ENCODE assay signal across 10 mouse cellular contexts in the genomic region with DNA sequence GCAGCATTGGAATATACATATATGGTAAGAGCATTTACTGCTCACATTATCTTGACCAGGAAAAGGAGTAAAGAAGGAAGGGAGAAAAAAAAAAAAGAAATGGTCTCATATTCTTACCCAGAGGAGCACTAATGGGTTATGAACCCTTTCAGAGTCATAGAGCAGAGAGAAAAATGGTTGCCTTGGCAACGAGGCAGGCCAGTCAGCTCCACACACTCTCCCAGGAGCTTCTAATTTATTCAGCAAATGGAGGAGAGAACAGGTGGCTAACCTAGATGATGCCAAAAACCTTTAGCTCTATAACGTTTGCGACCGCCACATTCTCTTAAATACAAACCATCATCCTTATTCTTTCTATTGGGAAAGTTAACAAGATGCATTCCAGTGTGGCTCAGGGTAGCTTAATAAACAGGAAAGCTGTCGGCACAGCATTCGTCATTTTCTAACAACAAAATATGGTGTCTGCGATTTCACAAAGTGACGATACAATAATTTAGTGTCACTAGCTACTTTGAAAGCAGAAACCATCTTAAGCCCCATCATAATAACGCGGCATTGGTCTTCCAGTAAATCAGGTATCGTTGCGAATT.
DNase-seq lines count a peak whose midpoint lies in the region; ATAC-seq and TF ChIP-seq lines count a peak whose summit lies in the region.
"Had no signal": no experiment of that assay in that cellular context is flagged by ENCODE, and none has a peak within 500 bp of the region (broad histone marks: within the 10 kb centered on the region; RNA-seq: fewer than 3 reads in every experiment).

No protein-coding gene starts in this region.

- no peak overlapping the region for H3K9ac ChIP-seq in embryonic facial prominence, embryonic 11.5 days (replicated peaks; ENCODE audit: low read length)
- no peak overlapping the region for H3K9ac ChIP-seq in forebrain, embryonic 13.5 days
- peak overlapping the region; percentile 33; the same call in 1 of the 2 replicates for H3K9ac ChIP-seq in midbrain, postnatal 0 days (replicated peaks; ENCODE audit: low read length, poor library complexity, severe bottlenecking)
- H3K9ac ChIP-seq: liver, embryonic 14.5 days had no signal

- 83% methylated on average over 12 of the region's 12 CpGs for WGBS in embryonic facial prominence, embryonic 11.5 days
- 91% methylated on average over 12 of the region's 12 CpGs for WGBS in embryonic facial prominence, embryonic 10.5 days
- WGBS in forebrain, embryonic 13.5 days = 64% methylated on average over 12 of the region's 12 CpGs
- 37% methylated on average over 12 of the region's 12 CpGs for WGBS in midbrain, postnatal 0 days

- peak; percentile 19 for DNase-seq in embryonic facial prominence, embryonic 11.5 days (ENCODE audit: low spot score)
- no peak for DNase-seq in embryonic facial prominence, embryonic 10.5 days (ENCODE audit: low spot score)
- DNase-seq in layer of hippocampus, adult 9-11 months = peak; percentile 79
- peak; percentile 92 for DNase-seq in midbrain, postnatal 0 days (ENCODE audit: low spot score)
- DNase-seq in thymus, postnatal 25 days = no peak
- no peak for DNase-seq in liver
- DNase-seq in testis, postnatal 10 days (ENCODE audit: low spot score) = no peak

- H3K27me3 ChIP-seq in embryonic facial prominence, embryonic 11.5 days (ENCODE audit: control insufficient read depth, insufficient read depth, low read length) = no peaks in the 10 kb centered on the region
- no peaks in the 10 kb centered on the region for H3K27me3 ChIP-seq in embryonic facial prominence, embryonic 10.5 days (replicated peaks; ENCODE audit: low read depth, poor library complexity, severe bottlenecking)
- no peaks in the 10 kb centered on the region for H3K27me3 ChIP-seq in forebrain, embryonic 13.5 days
- no peaks in the 10 kb centered on the region for H3K27me3 ChIP-seq in midbrain, postnatal 0 days (ENCODE audit: insufficient read depth, low read length)

- no peak overlapping the region for H3K4me2 ChIP-seq in embryonic facial prominence, embryonic 11.5 days (ENCODE audit: low read depth, low read length)
- H3K4me2 ChIP-seq in forebrain, embryonic 13.5 days = peak overlapping the region; percentile 18; the same call in 1 of the 2 replicates
- H3K4me2 ChIP-seq in midbrain, postnatal 0 days (ENCODE audit: low read depth, low read length, poor library complexity, severe bottlenecking) = peak overlapping the region; percentile 35

- no peak for TF ChIP-seq CTCF in midbrain, postnatal 0 days (IDR thresholded peaks at IDR 0.05)

- H3K27ac ChIP-seq in embryonic facial prominence, embryonic 11.5 days (replicated peaks; ENCODE audit: low read depth, low read length) = no peak overlapping the region
- no peak overlapping the region for H3K27ac ChIP-seq in embryonic facial prominence, embryonic 10.5 days (replicated peaks)
- peak overlapping the region; percentile 61 for H3K27ac ChIP-seq in forebrain, embryonic 13.5 days
- H3K27ac ChIP-seq in midbrain, postnatal 0 days (ENCODE audit: low read depth, low read length) = peak overlapping the region; percentile 81
- H3K27ac ChIP-seq: liver, embryonic 14.5 days had no signal

- no peaks in the 10 kb centered on the region for H3K4me1 ChIP-seq in embryonic facial prominence, embryonic 11.5 days (ENCODE audit: control insufficient read depth, insufficient read depth, low read length)
- peaks cover 4% of the 10 kb centered on the region; the same call in 1 of the 2 replicates for H3K4me1 ChIP-seq in embryonic facial prominence, embryonic 10.5 days
- H3K4me1 ChIP-seq in forebrain, embryonic 13.5 days = peaks cover 21% of the 10 kb centered on the region
- peaks cover 4% of the 10 kb centered on the region; the same call in 1 of the 2 replicates for H3K4me1 ChIP-seq in midbrain, postnatal 0 days (ENCODE audit: insufficient read depth, low read length)

- H3K9me3 ChIP-seq in embryonic facial prominence, embryonic 11.5 days (replicated peaks; ENCODE audit: control insufficient read depth, low read length) = no peaks in the 10 kb centered on the region
- H3K9me3 ChIP-seq in embryonic facial prominence, embryonic 10.5 days = no peaks in the 10 kb centered on the region
- H3K9me3 ChIP-seq in forebrain, embryonic 13.5 days (replicated peaks) = no peaks in the 10 kb centered on the region
- H3K9me3 ChIP-seq in midbrain, postnatal 0 days (ENCODE audit: low read length) = no peaks in the 10 kb centered on the region

- ATAC-seq in embryonic facial prominence, embryonic 11.5 days (replicated peaks; ENCODE audit: insufficient number of reproducible peaks, low FRiP score, low TSS enrichment, low read depth) = no peak
- ATAC-seq in forebrain, embryonic 13.5 days = peak; percentile 95
- peak; percentile 97 for ATAC-seq in midbrain, postnatal 0 days (ENCODE audit: low FRiP score)
- ATAC-seq: inflammation-experienced regulatory T-cells, adult 6 months had no signal

- no peaks in the 10 kb centered on the region for H3K36me3 ChIP-seq in embryonic facial prominence, embryonic 11.5 days (replicated peaks; ENCODE audit: control insufficient read depth, insufficient read depth, low read depth, low read length)
- H3K36me3 ChIP-seq in embryonic facial prominence, embryonic 10.5 days (replicated peaks) = no peaks in the 10 kb centered on the region
- H3K36me3 ChIP-seq in forebrain, embryonic 13.5 days (ENCODE audit: poor library complexity, severe bottlenecking) = no peaks in the 10 kb centered on the region
- no peaks in the 10 kb centered on the region for H3K36me3 ChIP-seq in midbrain, postnatal 0 days (ENCODE audit: insufficient read depth, low read length)

- no peak overlapping the region for H3K4me3 ChIP-seq in embryonic facial prominence, embryonic 11.5 days (ENCODE audit: low read depth, low read length)
- H3K4me3 ChIP-seq in embryonic facial prominence, embryonic 10.5 days = no peak overlapping the region
- H3K4me3 ChIP-seq in forebrain, embryonic 13.5 days = no peak overlapping the region
- peak overlapping the region; percentile 8; the same call in 1 of the 2 replicates for H3K4me3 ChIP-seq in midbrain, postnatal 0 days (ENCODE audit: low read depth, low read length)

Comparison
In these comparisons a context has a peak if more than half of its experiments do, and no peak if none do; other contexts are left out.
1. DNase-seq: peak in embryonic facial prominence, embryonic 11.5 days (single experiment), layer of hippocampus, adult 9-11 months (single experiment) and midbrain, postnatal 0 days (single experiment); none in embryonic facial prominence, embryonic 10.5 days (single experiment), thymus, postnatal 25 days (single experiment), liver (single experiment) and testis, postnatal 10 days (single experiment).
2. H3K27ac ChIP-seq: peak in forebrain, embryonic 13.5 days (single experiment) and midbrain, postnatal 0 days (single experiment); none in embryonic facial prominence, embryonic 11.5 days (single experiment) and embryonic facial prominence, embryonic 10.5 days (single experiment).